Mouse (Mus musculus): Measurements from ENCODE around the gene Olfr1118. TPM values are rescaled to one million over a fixed set of nuclear protein-coding genes. Genes with fewer than 3 reads are reported as not detected.
"Not testable (repeated sequence)": the region's sequence is repeated elsewhere in the genome, so short reads cannot be mapped to it uniquely, and the experiment has no call there.

Olfr1118 gene
- total RNA-seq (2014; rRNA removed), result not detected in 2 replicates
- polyA plus RNA-seq (2015; fragmentation: Nextera tagmentation; extraction: Ambion mirVana), result not detected in 2 replicates

DNA sequence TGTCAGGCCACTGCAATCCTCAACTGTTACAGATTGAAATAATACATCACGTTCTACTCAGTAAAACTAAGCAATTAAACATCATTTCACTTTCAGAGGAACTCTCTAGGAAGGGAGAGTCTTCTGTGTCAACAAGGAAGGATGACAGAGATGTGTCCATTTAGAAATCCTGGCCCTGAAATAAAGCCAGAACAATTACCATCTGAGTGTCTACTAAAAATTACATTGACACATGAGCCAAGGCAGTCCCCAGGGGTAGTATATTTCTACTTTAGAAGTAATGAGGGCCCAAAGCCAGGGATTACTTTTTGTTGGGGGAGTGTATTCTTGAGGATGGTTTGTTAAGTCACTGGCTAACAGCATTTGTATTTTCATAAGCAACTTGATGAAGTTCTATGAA is at the start of gene Olfr1118:
Gene Olfr1118, plus strand, starts transcription at position 301 of the 400 bp plus-strand sequence.
- no peak within 1 kb of the TSS for H3K27ac ChIP-seq (ENCODE audit: low read depth, low read length)
- H3K27me3 ChIP-seq (ENCODE audit: insufficient read depth, low read length), result no peaks in the 10 kb centered on the region
- no peaks in the 10 kb centered on the region for H3K9me3 ChIP-seq (ENCODE audit: low read length)
- no peaks in the 10 kb centered on the region for H3K4me1 ChIP-seq (ENCODE audit: insufficient read depth)
- TF ChIP-seq CTCF (IDR thresholded peaks at IDR 0.05; ENCODE audit: low read depth), result no peak
- DNase-seq, result no peak
- 82% methylated on average over 1 of the region's 1 CpGs for WGBS
- H3K36me3 ChIP-seq (ENCODE audit: insufficient read depth), result no peaks in the 10 kb centered on the region
- no peak within 1 kb of the TSS for H3K4me3 ChIP-seq (ENCODE audit: low read depth, low read length)
- no peak within 1 kb of the TSS for H3K9ac ChIP-seq
- no peak for ATAC-seq
- H3K4me2 ChIP-seq (ENCODE audit: low read depth), result no peak within 1 kb of the TSS

DNA sequence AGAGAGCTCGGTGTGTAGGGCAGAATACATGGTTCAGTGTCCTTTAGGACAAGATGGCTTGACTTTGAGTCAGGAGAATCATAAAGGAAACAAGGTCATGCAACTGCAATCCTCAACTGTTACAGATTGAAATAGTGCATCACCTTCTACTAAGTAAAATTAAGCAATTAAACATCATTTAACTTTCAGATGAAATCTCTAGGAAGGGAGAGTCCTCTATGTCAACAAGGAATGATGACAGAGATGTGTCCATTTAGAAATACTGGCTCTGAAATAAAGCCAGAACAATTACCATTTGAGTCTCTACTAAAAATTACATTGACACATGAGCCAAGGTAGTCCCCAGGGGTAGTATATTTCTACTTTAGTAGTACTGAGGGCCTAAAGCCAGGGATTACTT is 40.1 kb upstream of the Olfr1118 start, which contains the start of gene Olfr1116:
Gene Olfr1116, plus strand, starts transcription at position 301 of the 400 bp plus-strand sequence.
- no peaks in the 10 kb centered on the region for H3K4me1 ChIP-seq (ENCODE audit: insufficient read depth)
- H3K4me3 ChIP-seq (ENCODE audit: low read depth, low read length), result no peak within 1 kb of the TSS
- H3K27ac ChIP-seq (ENCODE audit: low read depth, low read length), result no peak within 1 kb of the TSS
- no peak within 1 kb of the TSS for H3K4me2 ChIP-seq (ENCODE audit: low read depth)
- WGBS, result 91% methylated on average over 1 of the region's 1 CpGs
- no peaks in the 10 kb centered on the region for H3K36me3 ChIP-seq (ENCODE audit: insufficient read depth)
- no peak within 1 kb of the TSS for H3K9ac ChIP-seq
- no peak for TF ChIP-seq CTCF (IDR thresholded peaks at IDR 0.05; ENCODE audit: low read depth)
- H3K27me3 ChIP-seq (ENCODE audit: insufficient read depth, low read length), result no peaks in the 10 kb centered on the region
- DNase-seq (no peak), ATAC-seq (no peak)
- no peaks in the 10 kb centered on the region for H3K9me3 ChIP-seq (ENCODE audit: low read length)

DNA sequence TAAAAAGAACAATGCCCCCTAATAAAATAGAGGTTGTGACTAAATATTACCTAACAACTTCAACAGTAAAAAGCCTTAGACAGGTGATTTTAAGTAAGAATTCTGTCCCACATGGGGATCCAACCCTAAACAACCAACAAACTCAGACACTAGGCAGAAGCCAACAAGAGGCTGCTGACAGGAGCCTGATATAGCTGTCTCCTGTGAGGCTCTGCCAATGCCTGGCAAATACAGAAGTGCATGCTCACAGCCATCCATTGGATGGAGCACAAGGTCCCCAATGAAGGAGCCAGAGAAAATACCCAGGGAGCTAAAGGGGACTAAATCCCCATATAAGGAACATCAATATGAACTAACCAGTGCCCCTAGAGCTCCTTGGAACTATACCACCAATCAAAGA is 13.4 kb upstream of the Olfr1118 start:
- DNase-seq; H3K27ac ChIP-seq (ENCODE audit: low read depth, low read length); H3K9ac ChIP-seq; H3K27me3 ChIP-seq (ENCODE audit: insufficient read depth, low read length); H3K4me1 ChIP-seq (ENCODE audit: insufficient read depth); H3K4me2 ChIP-seq (ENCODE audit: low read depth); ATAC-seq; H3K4me3 ChIP-seq (ENCODE audit: low read depth, low read length); H3K36me3 ChIP-seq (ENCODE audit: insufficient read depth); H3K9me3 ChIP-seq (ENCODE audit: low read length): not testable (repeated sequence)

DNA sequence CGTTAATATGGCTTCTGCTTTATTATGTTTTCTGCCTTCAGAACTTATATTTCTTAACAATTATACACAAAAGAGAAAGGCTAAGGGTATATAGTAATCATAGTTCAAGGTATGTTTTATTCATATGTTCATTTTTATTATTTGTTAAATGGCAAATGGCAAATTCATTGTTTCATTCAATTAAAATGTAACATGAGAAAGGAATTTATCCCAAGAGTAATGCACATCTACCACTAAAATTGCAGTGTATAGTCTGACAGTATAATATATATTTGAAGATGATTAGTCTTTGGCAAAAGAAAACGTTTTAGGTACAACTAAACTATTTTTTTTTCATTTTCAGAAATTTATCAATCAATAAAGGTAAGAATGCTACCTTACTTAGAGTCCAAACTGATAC is 47.1 kb downstream of the Olfr1118 start, which contains the start of gene Olfr1120:
Gene Olfr1120, plus strand, starts transcription at position 301 of the 400 bp plus-strand sequence.
- ATAC-seq, result no peak
- Histone ChIP-seq H3K27me3 (ENCODE audit: insufficient read depth, low read length) (no peaks in the 10 kb centered on the region), H3K9me3 (ENCODE audit: low read length) (no peaks in the 10 kb centered on the region), H3K4me2 (ENCODE audit: low read depth) (no peak within 1 kb of the TSS), H3K4me3 (ENCODE audit: low read depth, low read length) (no peak within 1 kb of the TSS), H3K27ac (ENCODE audit: low read depth, low read length) (no peak within 1 kb of the TSS), H3K9ac (no peak within 1 kb of the TSS), H3K4me1 (ENCODE audit: insufficient read depth) (no peaks in the 10 kb centered on the region), H3K36me3 (ENCODE audit: insufficient read depth) (no peaks in the 10 kb centered on the region)
- TF ChIP-seq CTCF (IDR thresholded peaks at IDR 0.05; ENCODE audit: low read depth), result no peak
- WGBS, result 56% methylated on average over 2 of the region's 2 CpGs
- DNase-seq, result no peak

GRCm38 (mm10) chr2:87360121-87360520 is 52.7 kb downstream of the Olfr1118 start:
- ATAC-seq; H3K36me3 ChIP-seq (ENCODE audit: insufficient read depth); H3K27ac ChIP-seq (ENCODE audit: low read depth, low read length); H3K9me3 ChIP-seq (ENCODE audit: low read length); H3K4me2 ChIP-seq (ENCODE audit: low read depth); H3K27me3 ChIP-seq (ENCODE audit: insufficient read depth, low read length); H3K9ac ChIP-seq; H3K4me3 ChIP-seq (ENCODE audit: low read depth, low read length); DNase-seq; H3K4me1 ChIP-seq (ENCODE audit: insufficient read depth): not testable (repeated sequence)
- WGBS, result 96% methylated on average over 2 of the region's 2 CpGs

Other genes with a start within 250 kb of the Olfr1118 start
- gene Olfr1107, start 231.8 kb upstream of the Olfr1118 start, total RNA-seq (2014; rRNA removed), result not detected in 2 replicates
- not detected in 2 replicates for gene Olfr1107, start 231.8 kb upstream of the Olfr1118 start, polyA plus RNA-seq (2015; fragmentation: Nextera tagmentation; extraction: Ambion mirVana)
- gene Olfr1109, start 211.6 kb upstream of the Olfr1118 start, total RNA-seq (2014; rRNA removed), result not detected in 2 replicates
- not detected in 2 replicates for gene Olfr1109, start 211.6 kb upstream of the Olfr1118 start, polyA plus RNA-seq (2015; fragmentation: Nextera tagmentation; extraction: Ambion mirVana)
- gene Olfr259, start 193.0 kb upstream of the Olfr1118 start, total RNA-seq (2014; rRNA removed), result not detected in 2 replicates
- gene Olfr259, start 193.0 kb upstream of the Olfr1118 start, polyA plus RNA-seq (2015; fragmentation: Nextera tagmentation; extraction: Ambion mirVana), result not detected in 2 replicates
- not detected in 2 replicates for gene Olfr1110, start 167.3 kb upstream of the Olfr1118 start, total RNA-seq (2014; rRNA removed)
- gene Olfr1110, start 167.3 kb upstream of the Olfr1118 start, polyA plus RNA-seq (2015; fragmentation: Nextera tagmentation; extraction: Ambion mirVana), result not detected in 2 replicates
- gene Olfr1111, start 155.0 kb upstream of the Olfr1118 start, total RNA-seq (2014; rRNA removed), result not detected in 2 replicates
- not detected in 2 replicates for gene Olfr1111, start 155.0 kb upstream of the Olfr1118 start, polyA plus RNA-seq (2015; fragmentation: Nextera tagmentation; extraction: Ambion mirVana)
- not detected in 2 replicates for gene Olfr1112, start 119.8 kb upstream of the Olfr1118 start, total RNA-seq (2014; rRNA removed)
- gene Olfr1112, start 119.8 kb upstream of the Olfr1118 start, polyA plus RNA-seq (2015; fragmentation: Nextera tagmentation; extraction: Ambion mirVana), result not detected in 2 replicates
- not detected in 2 replicates for gene Olfr1113, start 98.6 kb upstream of the Olfr1118 start, total RNA-seq (2014; rRNA removed)
- not detected in 2 replicates for gene Olfr1113, start 98.6 kb upstream of the Olfr1118 start, polyA plus RNA-seq (2015; fragmentation: Nextera tagmentation; extraction: Ambion mirVana)
- not detected in 2 replicates for gene Olfr1115, start 59.6 kb upstream of the Olfr1118 start, total RNA-seq (2014; rRNA removed)
- gene Olfr1115, start 59.6 kb upstream of the Olfr1118 start, polyA plus RNA-seq (2015; fragmentation: Nextera tagmentation; extraction: Ambion mirVana), result not detected in 2 replicates
- not detected in 2 replicates for gene Olfr1116, start 40.0 kb upstream of the Olfr1118 start, total RNA-seq (2014; rRNA removed)
- not detected in 2 replicates for gene Olfr1116, start 40.0 kb upstream of the Olfr1118 start, polyA plus RNA-seq (2015; fragmentation: Nextera tagmentation; extraction: Ambion mirVana)
- gene Olfr1120, start 47.2 kb downstream of the Olfr1118 start, total RNA-seq (2014; rRNA removed), result not detected in 2 replicates
- gene Olfr1120, start 47.2 kb downstream of the Olfr1118 start, polyA plus RNA-seq (2015; fragmentation: Nextera tagmentation; extraction: Ambion mirVana), result not detected in 2 replicates
- not detected in 2 replicates for gene Olfr1121, start 62.3 kb downstream of the Olfr1118 start, total RNA-seq (2014; rRNA removed)
- gene Olfr1121, start 62.3 kb downstream of the Olfr1118 start, polyA plus RNA-seq (2015; fragmentation: Nextera tagmentation; extraction: Ambion mirVana), result not detected in 2 replicates
- gene Olfr1122, start 78.3 kb downstream of the Olfr1118 start, total RNA-seq (2014; rRNA removed), result not detected in 2 replicates
- gene Olfr1122, start 78.3 kb downstream of the Olfr1118 start, polyA plus RNA-seq (2015; fragmentation: Nextera tagmentation; extraction: Ambion mirVana), result not detected in 2 replicates
- gene Olfr1123, start 109.1 kb downstream of the Olfr1118 start, total RNA-seq (2014; rRNA removed), result not detected in 2 replicates
- gene Olfr1123, start 109.1 kb downstream of the Olfr1118 start, polyA plus RNA-seq (2015; fragmentation: Nextera tagmentation; extraction: Ambion mirVana), result not detected in 2 replicates
- not detected in 2 replicates for gene Olfr1124, start 122.7 kb downstream of the Olfr1118 start, total RNA-seq (2014; rRNA removed)
- 0.08 TPM in 2 replicates for gene Olfr1124, start 122.7 kb downstream of the Olfr1118 start, polyA plus RNA-seq (2015; fragmentation: Nextera tagmentation; extraction: Ambion mirVana)
- gene Olfr1126, start 146.4 kb downstream of the Olfr1118 start, total RNA-seq (2014; rRNA removed), result not detected in 2 replicates
- gene Olfr1126, start 146.4 kb downstream of the Olfr1118 start, polyA plus RNA-seq (2015; fragmentation: Nextera tagmentation; extraction: Ambion mirVana), result not detected in 2 replicates
- gene Pramel7, start 189.5 kb downstream of the Olfr1118 start, total RNA-seq (2014; rRNA removed), result not detected in 2 replicates
- not detected in 2 replicates for gene Pramel7, start 189.5 kb downstream of the Olfr1118 start, polyA plus RNA-seq (2015; fragmentation: Nextera tagmentation; extraction: Ambion mirVana)
- gene Pramel6, start 199.0 kb downstream of the Olfr1118 start, total RNA-seq (2014; rRNA removed), result not detected in 2 replicates
- not detected in 2 replicates for gene Pramel6, start 199.0 kb downstream of the Olfr1118 start, polyA plus RNA-seq (2015; fragmentation: Nextera tagmentation; extraction: Ambion mirVana)
- not detected in 2 replicates for gene Olfr153, start 224.2 kb downstream of the Olfr1118 start, total RNA-seq (2014; rRNA removed)
- not detected in 2 replicates for gene Olfr153, start 224.2 kb downstream of the Olfr1118 start, polyA plus RNA-seq (2015; fragmentation: Nextera tagmentation; extraction: Ambion mirVana)
- gene Olfr1128, start 238.0 kb downstream of the Olfr1118 start, total RNA-seq (2014; rRNA removed), result not detected in 2 replicates
- not detected in 2 replicates for gene Olfr1128, start 238.0 kb downstream of the Olfr1118 start, polyA plus RNA-seq (2015; fragmentation: Nextera tagmentation; extraction: Ambion mirVana)